Mouse (Mus musculus) natural killer cell, adult 2 months (primary cell): ENCODE data around the gene Wbp1.

ENCODE experiments used
- DNase-seq, 2 experiments: peaks; one replicate each; pipeline ENCODE4 v3.0.0; 2022; ENCODE audit warnings: low spot score in 2 of 2

Wbp1 gene

GRCm38 (mm10) chr6:83084477-83084876 lies 36.9 kb downstream of the Wbp1 start:
- DNase-seq = no peak

GRCm38 (mm10) chr6:83083497-83083896 lies 37.9 kb downstream of the Wbp1 start:
- no peak for DNase-seq

- no peak for DNase-seq
These were observed 41.1 kb downstream of the Wbp1 start for GRCm38 (mm10) chr6:83080210-83080609.

GRCm38 (mm10) chr6:83078324-83078858 lies 43.0 kb downstream of the Wbp1 start:
- DNase-seq = peak; percentile 99

GRCm38 (mm10) chr6:83077630-83078323 lies 43.6 kb downstream of the Wbp1 start, which contains the start of gene Pcgf1:
TSS of gene Pcgf1 (plus strand) at chr6:83077869.
- no peak for DNase-seq

- DNase-seq = peak in 1 of 2 experiments; percentile 22
These were observed 46.4 kb downstream of the Wbp1 start for GRCm38 (mm10) chr6:83074979-83075378.

GRCm38 (mm10) chr6:83071220-83071619 lies 50.1 kb downstream of the Wbp1 start:
- DNase-seq = no peak

- DNase-seq = peak in 1 of 2 experiments; percentile 44
These were observed 50.8 kb downstream of the Wbp1 start for GRCm38 (mm10) chr6:83070311-83071219.

GRCm38 (mm10) chr6:83070247-83070310 lies 51.3 kb downstream of the Wbp1 start, which contains the start of gene Tlx2:
TSS of gene Tlx2 (minus strand) at chr6:83070293.
- no peak for DNase-seq

GRCm38 (mm10) chr6:83069488-83070246 lies 51.7 kb downstream of the Wbp1 start:
- no peak for DNase-seq
